Mouse (Mus musculus) liver, embryonic 15.5 days (tissue): ENCODE data around the gene Il25. TPM values are rescaled to one million over a fixed set of nuclear protein-coding genes. Genes with fewer than 3 reads are reported as not detected.
A peak's percentile ranks its signal among the peaks of the same experiment; 100 is the strongest.

Source experiments
- ATAC-seq: fragments of 200-750 bp; cut with Nextera tagmentation; 2 replicates; pipeline ENCODE4 v1.8.0; 2017; ENCODE audit warnings: moderate number of reproducible peaks, mild to moderate bottlenecking, moderate library complexity; ENCODE audit not compliant: insufficient read depth
- H3K27ac ChIP-seq: fragments of 300-500 bp; sonication (generic); replicated peaks from 2 replicates; pipeline ENCODE4 v1.5.1; 2015; ENCODE audit warnings: mild to moderate bottlenecking, inconsistent platforms
- H3K27me3 ChIP-seq: fragments of 300-500 bp; sonication (generic); 2 replicates; pipeline ENCODE4 v1.6.1; 2015; ENCODE audit warnings: mild to moderate bottlenecking, inconsistent platforms
- H3K36me3 ChIP-seq: fragments of 300-500 bp; sonication (generic); replicated peaks from 2 replicates; pipeline ENCODE4 v1.6.1; 2015; ENCODE audit warnings: moderate library complexity, mild to moderate bottlenecking, inconsistent platforms
- H3K4me1 ChIP-seq: fragments of 300-500 bp; sonication (generic); replicated peaks from 2 replicates; pipeline ENCODE4 v1.6.1; 2015; ENCODE audit warnings: inconsistent platforms
- H3K4me2 ChIP-seq: fragments of 300-500 bp; sonication (generic); 2 replicates; pipeline ENCODE4 v1.6.1; 2015; ENCODE audit warnings: moderate library complexity, mild to moderate bottlenecking, inconsistent platforms
- H3K4me3 ChIP-seq: fragments of 300-500 bp; sonication (generic); replicated peaks from 2 replicates; pipeline ENCODE4 v1.5.1; 2015; ENCODE audit warnings: mild to moderate bottlenecking, inconsistent platforms
- H3K9ac ChIP-seq: fragments of 300-500 bp; sonication (generic); 2 replicates; pipeline ENCODE4 v1.6.1; 2015; ENCODE audit warnings: moderate library complexity, mild to moderate bottlenecking, inconsistent platforms
- H3K9me3 ChIP-seq: fragments of 300-500 bp; sonication (generic); replicated peaks from 2 replicates; pipeline ENCODE4 v1.6.1; 2016; ENCODE audit warnings: inconsistent platforms
- WGBS: fragments of 180-500 bp; shearing (Covaris S2); methylation state at CpG from one replicate; pipeline ENCODE4 v1.1.7; 2015; ENCODE audit warnings: mixed read lengths; ENCODE audit not compliant: insufficient replicate concordance; 5-methylcytosine and 5-hydroxymethylcytosine counted together
- polyA plus RNA-seq: library from polyadenylated mRNA; unstranded; fragments of >200 nt; fragmentation: Nextera tagmentation; extraction: Ambion mirVana; gene quantifications from 2 replicates; pipeline ENCODE4 v1.2.1, GENCODE M21; 2015

The Il25 gene
- not detected in 2 replicates for polyA plus RNA-seq

DNA sequence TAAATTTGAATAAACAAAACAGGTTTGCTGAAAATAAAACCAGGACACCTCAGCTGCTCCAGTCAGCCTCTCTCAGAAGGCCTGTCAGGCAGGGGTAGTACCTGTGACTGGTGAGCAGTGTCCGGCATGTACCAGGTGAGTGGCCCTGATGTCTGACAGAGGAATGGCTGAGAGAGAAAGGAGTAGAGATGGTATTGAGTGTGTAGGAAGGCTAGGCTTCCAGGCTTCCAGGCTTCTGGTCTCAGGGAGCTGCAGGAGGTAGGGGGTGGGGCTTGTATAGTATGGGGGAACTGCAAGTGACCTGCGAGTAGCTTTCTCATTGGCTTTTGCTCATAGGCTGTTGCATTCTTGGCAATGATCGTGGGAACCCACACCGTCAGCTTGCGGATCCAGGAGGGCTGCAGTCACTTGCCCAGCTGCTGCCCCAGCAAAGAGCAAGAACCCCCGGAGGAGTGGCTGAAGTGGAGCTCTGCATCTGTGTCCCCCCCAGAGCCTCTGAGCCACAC is at the start of gene Il25:
Il25 (plus strand) TSS at position 51 of the 506 bp plus-strand sequence.
- Histone ChIP-seq H3K4me3 (no peak within 1 kb of the TSS), H3K36me3 (no peaks in the 10 kb centered on the region), H3K9ac (no peak within 1 kb of the TSS), H3K27me3 (peaks cover 30% of the 10 kb centered on the region), H3K9me3 (no peaks in the 10 kb centered on the region), H3K4me2 (no peak within 1 kb of the TSS), H3K4me1 (no peaks in the 10 kb centered on the region), H3K27ac (no peak within 1 kb of the TSS)
- ATAC-seq, result no peak
- 55% methylated on average over 6 of the region's 6 CpGs for WGBS

DNA sequence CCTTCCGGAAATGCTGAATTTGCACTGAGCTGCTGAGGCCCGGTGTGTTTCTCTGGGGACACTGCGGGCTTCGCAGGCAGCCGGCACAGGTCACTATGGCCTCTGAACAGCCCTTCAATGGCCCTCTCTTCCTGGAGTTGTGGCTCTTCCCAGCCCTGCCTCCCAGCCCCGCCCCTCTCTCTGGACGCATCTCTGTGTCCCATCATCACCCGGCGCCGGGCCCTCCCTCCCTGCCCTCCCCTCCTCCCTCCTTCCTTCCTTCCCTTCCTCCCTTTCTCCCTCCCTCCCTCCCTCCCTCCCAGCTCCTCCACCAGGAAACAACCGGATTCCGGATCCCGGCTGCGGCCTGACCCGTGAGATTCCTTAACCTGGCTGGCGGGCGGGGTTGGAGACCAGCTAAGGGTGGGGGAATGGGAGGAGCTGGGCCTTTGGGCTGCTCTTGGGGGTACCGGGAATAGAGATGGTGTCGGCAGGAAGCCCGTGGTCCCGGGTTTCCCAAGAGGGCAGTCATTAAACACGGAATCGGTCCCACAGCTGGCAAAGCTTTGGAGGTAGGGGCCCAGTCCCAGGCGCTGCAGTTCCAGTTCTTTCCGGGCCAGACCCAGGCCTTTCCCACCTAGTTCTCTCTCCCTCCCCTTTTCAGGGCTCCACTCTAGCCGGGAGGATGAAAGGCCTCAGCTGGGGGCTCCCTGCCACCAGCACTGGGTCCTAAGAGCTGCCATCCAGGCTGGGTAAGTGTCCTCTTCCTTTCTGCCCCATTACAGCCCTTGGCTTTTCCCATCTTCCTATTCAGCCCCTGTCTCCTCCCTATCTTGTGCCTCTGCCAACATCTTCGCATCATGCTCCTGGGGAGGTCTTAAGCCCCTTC is 49.1 kb upstream of the Il25 start, which contains the start of the genes Bcl2l2 and Gm20521:
Bcl2l2 (plus strand) TSS at position 224 of the 868 bp plus-strand sequence.
Gm20521 (plus strand) TSS at position 288 of the 868 bp plus-strand sequence.
- Histone ChIP-seq H3K9ac (peak within 1 kb of the TSS; percentile 53), H3K27ac (peak within 1 kb of the TSS; percentile 70), H3K4me2 (peak within 1 kb of the TSS; percentile 80), H3K36me3 (no peaks in the 10 kb centered on the region), H3K4me1 (peaks cover 20% of the 10 kb centered on the region), H3K9me3 (no peaks in the 10 kb centered on the region), H3K4me3 (peak within 1 kb of the TSS; percentile 57), H3K27me3 (no peaks in the 10 kb centered on the region)
- 2% methylated on average over 27 of the region's 27 CpGs for WGBS
- peak; percentile 83 for ATAC-seq

DNA sequence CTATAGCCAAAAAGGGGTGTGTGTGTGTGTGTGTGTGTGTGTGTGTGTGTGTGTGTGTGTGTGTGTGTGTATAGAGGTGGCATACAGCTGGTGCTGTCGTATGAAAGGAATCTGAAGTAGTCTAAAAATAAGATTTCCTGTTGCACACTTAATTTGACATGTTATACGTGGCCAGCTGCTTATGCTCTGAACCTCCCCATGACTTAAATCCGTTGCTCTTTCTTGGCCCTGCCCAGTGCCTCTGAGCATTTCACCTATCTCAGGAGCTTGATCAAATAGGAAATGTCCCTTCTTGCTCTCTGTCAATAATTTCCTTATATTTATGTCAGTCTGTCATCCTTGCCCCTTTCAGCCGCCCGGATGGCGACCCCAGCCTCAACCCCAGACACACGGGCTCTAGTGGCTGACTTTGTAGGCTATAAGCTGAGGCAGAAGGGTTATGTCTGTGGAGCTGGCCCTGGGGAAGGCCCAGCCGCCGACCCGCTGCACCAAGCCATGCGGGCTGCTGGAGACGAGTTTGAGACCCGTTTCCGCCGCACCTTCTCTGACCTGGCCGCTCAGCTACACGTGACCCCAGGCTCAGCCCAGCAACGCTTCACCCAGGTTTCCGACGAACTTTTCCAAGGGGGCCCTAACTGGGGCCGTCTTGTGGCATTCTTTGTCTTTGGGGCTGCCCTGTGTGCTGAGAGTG is 48.3 kb upstream of the Il25 start:
- no peaks in the 10 kb centered on the region for H3K27me3 ChIP-seq
- H3K4me1 ChIP-seq, result peaks cover 20% of the 10 kb centered on the region
- H3K4me2 ChIP-seq, result peak overlapping the region; percentile 80
- H3K4me3 ChIP-seq, result peak overlapping the region; percentile 57
- WGBS, result 51% methylated on average over 21 of the region's 21 CpGs
- H3K36me3 ChIP-seq, result no peaks in the 10 kb centered on the region
- ATAC-seq, result no peak
- H3K9me3 ChIP-seq, result no peaks in the 10 kb centered on the region
- peak overlapping the region; percentile 62; the same call in 1 of the 2 replicates for H3K27ac ChIP-seq
- no peak overlapping the region for H3K9ac ChIP-seq

DNA sequence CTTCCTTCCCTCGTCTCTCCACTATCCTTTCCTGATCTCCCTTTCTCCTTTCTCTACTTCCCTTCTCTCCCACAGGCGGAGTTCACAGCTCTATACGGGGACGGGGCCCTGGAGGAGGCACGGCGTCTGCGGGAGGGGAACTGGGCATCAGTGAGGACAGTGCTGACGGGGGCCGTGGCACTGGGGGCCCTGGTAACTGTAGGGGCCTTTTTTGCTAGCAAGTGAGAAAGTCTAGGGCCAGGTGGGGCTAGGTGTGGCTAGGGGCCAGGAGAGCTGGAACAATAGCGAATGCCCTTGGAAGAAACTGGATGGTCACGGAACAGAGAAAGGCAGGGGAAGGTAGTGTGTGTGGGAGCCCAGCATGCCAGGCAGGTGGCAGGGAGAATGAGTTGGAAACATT is 47.2 kb upstream of the Il25 start:
- H3K36me3 ChIP-seq, result no peaks in the 10 kb centered on the region
- 79% methylated on average over 11 of the region's 11 CpGs for WGBS

DNA sequence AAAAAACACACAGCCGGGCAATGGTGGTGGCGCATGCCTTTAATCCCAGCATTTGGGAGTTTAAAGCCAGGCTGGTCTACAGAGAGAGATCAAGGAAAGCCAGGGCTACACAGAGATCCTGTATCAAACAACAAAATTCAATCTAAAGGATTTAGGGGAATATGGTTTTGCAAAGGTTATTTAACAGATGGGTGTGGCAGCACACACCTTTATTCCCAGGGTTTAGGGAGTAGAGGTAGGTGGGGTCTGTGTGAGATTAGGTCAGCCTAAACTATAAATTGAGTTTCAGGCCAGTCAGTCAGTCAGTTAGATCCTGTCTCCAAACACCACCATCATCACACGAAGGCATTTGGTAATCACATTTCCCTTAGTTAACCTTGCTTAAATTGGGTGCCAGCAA is 40.3 kb upstream of the Il25 start, which contains the start of gene Pabpn1:
Pabpn1 (plus strand) TSS at position 301 of the 400 bp plus-strand sequence.
- H3K9me3 ChIP-seq, result no peaks in the 10 kb centered on the region
- ATAC-seq, result no peak
- 80% methylated on average over 3 of the region's 3 CpGs for WGBS
- H3K27ac ChIP-seq, result peak within 1 kb of the TSS; percentile 88
- peak within 1 kb of the TSS; percentile 75 for H3K4me2 ChIP-seq
- H3K27me3 ChIP-seq, result no peaks in the 10 kb centered on the region
- H3K4me3 ChIP-seq, result peak within 1 kb of the TSS; percentile 90
- peak within 1 kb of the TSS; percentile 44 for H3K9ac ChIP-seq
- H3K4me1 ChIP-seq, result peaks cover 33% of the 10 kb centered on the region
- peaks cover 19% of the 10 kb centered on the region for H3K36me3 ChIP-seq

More for the DNA sequence above, 47.2 kb upstream of the Il25 start:
- Histone ChIP-seq H3K4me2 (no peak overlapping the region), H3K4me1 (peaks cover 20% of the 10 kb centered on the region), H3K9ac (no peak overlapping the region), H3K4me3 (no peak overlapping the region), H3K9me3 (no peaks in the 10 kb centered on the region), H3K27ac (no peak overlapping the region), H3K27me3 (no peaks in the 10 kb centered on the region)
- no peak for ATAC-seq

DNA sequence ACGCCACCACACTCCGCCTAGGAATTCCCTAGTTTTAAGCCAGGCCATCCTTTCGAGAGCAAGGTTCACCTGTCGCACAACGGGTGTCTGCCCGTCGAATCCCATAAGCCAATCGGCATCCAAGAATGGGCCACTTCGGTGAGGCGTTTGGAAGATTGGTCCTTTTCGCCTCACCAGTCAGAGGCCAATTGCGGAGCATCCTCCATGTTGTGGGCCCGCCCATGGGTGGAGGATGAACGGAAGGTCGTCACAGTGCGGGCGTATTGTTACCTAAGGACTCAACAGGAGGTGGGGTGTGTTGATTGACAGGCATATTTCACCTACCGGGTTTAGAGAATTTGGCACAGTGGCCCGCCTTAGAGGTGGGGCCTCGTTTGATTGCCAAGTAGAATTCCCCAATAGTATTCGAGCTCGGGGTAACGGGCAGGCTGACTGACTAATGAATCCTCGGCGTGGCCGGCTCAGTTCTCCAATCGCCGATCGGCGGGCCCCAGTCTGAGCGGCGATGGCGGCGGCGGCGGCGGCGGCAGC is 38.8 kb upstream of the Il25 start:
- Histone ChIP-seq H3K4me2 (peak overlapping the region; percentile 89), H3K27me3 (no peaks in the 10 kb centered on the region), H3K36me3 (peaks cover 33% of the 10 kb centered on the region), H3K27ac (peak overlapping the region; percentile 88), H3K9ac (peak overlapping the region; percentile 98), H3K9me3 (no peaks in the 10 kb centered on the region), H3K4me3 (peak overlapping the region; percentile 90), H3K4me1 (peaks cover 36% of the 10 kb centered on the region)
- ATAC-seq, result peak; percentile 96
- under 1% methylated on average over 38 of the region's 38 CpGs for WGBS

DNA sequence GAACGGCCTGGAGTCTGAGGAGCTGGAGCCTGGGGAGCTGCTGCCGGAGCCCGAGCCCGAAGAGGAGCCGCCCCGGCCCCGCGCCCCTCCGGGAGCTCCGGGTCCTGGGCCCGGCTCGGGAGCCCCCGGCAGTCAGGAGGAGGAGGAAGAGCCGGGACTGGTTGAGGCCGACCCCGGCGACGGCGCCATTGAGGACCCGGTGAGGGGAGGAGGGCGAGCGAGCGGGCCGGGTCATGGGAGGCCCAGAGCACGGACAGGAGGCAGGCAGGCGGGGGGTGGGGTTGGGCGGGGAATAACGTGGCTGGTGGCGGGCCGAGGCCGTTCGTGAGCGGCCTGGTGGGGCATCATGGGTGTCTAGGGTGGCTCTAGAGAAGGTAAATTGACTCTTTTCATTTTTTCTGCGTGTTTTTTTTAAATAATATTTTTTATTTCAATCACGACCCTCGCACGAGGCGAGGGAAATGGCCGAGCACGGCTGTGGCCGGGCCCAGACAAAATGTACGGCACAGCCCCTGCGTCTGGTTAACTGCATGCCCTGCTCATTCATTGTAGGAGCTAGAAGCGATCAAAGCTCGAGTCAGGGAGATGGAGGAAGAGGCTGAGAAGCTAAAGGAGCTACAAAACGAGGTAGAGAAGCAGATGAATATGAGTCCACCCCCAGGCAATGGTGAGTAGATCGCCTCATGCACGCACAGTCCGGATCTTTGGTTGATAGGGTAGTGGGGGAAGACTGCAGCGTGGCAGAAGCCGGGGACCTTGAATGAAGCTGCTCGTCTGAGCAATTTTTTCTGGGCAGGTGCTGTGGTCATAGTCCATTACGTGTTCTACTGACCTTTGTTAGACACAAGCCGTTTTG is 38.0 kb upstream of the Il25 start:
- WGBS, result under 1% methylated on average over 53 of the region's 54 CpGs
- H3K9me3 ChIP-seq, result no peaks in the 10 kb centered on the region
- H3K9ac ChIP-seq, result peak overlapping the region; percentile 98

DNA sequence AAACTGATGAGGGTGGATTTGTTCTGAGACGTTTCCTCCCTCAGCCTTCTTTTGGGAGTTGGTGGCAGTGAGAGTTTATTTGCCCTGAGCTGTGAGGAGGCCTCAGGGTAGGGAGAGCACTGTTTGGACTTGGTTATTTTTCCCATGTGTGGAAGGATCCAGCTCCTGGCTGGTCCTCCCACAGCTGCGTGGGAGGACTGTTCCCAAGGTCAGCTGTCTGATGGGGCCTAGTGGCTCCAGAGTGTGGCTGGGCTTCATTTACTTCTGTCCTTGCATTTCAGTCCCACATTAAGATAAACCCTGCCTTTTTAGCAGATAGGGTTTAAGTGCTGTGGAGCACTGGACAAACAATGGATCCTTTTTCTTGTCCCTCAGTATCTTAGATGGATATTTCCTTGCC is 35.0 kb upstream of the Il25 start:
- no peak overlapping the region for H3K4me3 ChIP-seq

More for the DNA sequence above, 38.0 kb upstream of the Il25 start:
- peak; percentile 63 for ATAC-seq
- H3K36me3 ChIP-seq, result peaks cover 33% of the 10 kb centered on the region
- H3K4me2 ChIP-seq, result peak overlapping the region; percentile 89
- no peaks in the 10 kb centered on the region for H3K27me3 ChIP-seq
- H3K4me1 ChIP-seq, result peaks cover 36% of the 10 kb centered on the region
- peak overlapping the region; percentile 90 for H3K4me3 ChIP-seq
- H3K27ac ChIP-seq, result peak overlapping the region; percentile 85

DNA sequence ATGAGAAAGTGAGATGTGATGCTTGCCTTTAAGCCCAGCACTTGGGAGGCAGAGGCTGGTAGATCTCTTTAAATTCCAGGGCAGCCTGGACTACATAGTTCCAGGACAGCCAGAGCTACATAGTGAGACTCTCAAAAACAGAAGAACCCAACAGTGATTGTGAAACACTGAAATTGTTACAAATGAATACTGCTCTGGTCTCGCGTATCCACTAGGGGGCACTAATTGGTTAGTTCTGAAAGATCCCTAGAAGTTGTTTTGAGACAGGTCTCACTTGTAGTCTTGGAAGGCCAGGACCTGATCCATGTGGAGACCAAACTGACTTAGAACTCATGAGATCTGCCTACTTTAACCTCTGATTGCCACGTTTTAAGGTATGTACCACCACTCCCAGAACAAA is 32.1 kb upstream of the Il25 start:
- under 1% methylated on average over 3 of the region's 3 CpGs for WGBS
- H3K4me3 ChIP-seq, result no peak overlapping the region
- H3K4me2 ChIP-seq, result no peak overlapping the region
- H3K27ac ChIP-seq, result no peak overlapping the region
- H3K36me3 ChIP-seq, result peaks cover 33% of the 10 kb centered on the region
- no peak overlapping the region for H3K9ac ChIP-seq
- peaks cover 17% of the 10 kb centered on the region for H3K4me1 ChIP-seq
- no peaks in the 10 kb centered on the region for H3K9me3 ChIP-seq
- H3K27me3 ChIP-seq, result 0 out of 2 replicates have a peak, but pooled peaks cover 2% of the 10 kb centered on the region
- no peak for ATAC-seq

More for the DNA sequence above, 35.0 kb upstream of the Il25 start:
- peaks cover 33% of the 10 kb centered on the region for H3K36me3 ChIP-seq
- H3K4me1 ChIP-seq, result peaks cover 33% of the 10 kb centered on the region
- no peak overlapping the region for H3K27ac ChIP-seq
- ATAC-seq, result no peak
- WGBS, result 74% methylated on average over 2 of the region's 2 CpGs
- H3K27me3 ChIP-seq, result no peaks in the 10 kb centered on the region
- no peak overlapping the region for H3K9ac ChIP-seq
- H3K9me3 ChIP-seq, result no peaks in the 10 kb centered on the region
- no peak overlapping the region for H3K4me2 ChIP-seq

DNA sequence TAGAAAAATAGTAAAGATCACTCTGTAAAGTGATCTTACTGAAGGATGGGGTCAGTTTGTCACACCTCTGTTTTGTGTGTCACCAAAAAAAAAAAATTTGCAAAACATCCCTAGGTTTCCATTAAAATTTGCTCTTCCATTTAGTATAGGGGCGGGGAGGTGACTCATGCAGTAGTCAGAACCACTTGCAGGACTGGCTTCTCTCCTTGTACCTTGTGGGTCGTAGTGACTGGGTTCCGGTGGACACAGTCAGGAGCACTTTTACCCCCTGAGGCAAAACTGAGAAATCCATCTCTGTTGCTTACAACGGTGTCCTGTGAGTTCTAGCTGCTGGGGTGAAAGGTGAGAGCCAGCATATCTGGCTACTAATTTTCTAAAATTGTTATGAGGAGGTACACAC is 28.9 kb upstream of the Il25 start:
- Histone ChIP-seq H3K27ac (no peak overlapping the region), H3K27me3 (peaks cover 7% of the 10 kb centered on the region; the same call in 1 of the 2 replicates), H3K4me1 (peaks cover 3% of the 10 kb centered on the region), H3K9ac (no peak overlapping the region), H3K9me3 (no peaks in the 10 kb centered on the region), H3K4me3 (no peak overlapping the region), H3K36me3 (peaks cover under 1% of the 10 kb centered on the region; the same call in 1 of the 2 replicates), H3K4me2 (no peak overlapping the region)
- WGBS, result 75% methylated on average over 4 of the region's 4 CpGs
- ATAC-seq, result no peak
